Mouse (Mus musculus) CH12.LX (cell line): ENCODE measurements around the gene Iyd. TPM values are rescaled to one million over a fixed set of nuclear protein-coding genes. Genes with fewer than 3 reads are reported as not detected.

Experiments
- DNase-seq: peaks from one replicate; pipeline ENCODE4 v3.0.0-alpha.2; 2013; ENCODE audit errors: extremely low read depth
- H3K27ac ChIP-seq: 2 replicates; pipeline ENCODE4 v1.5.1; 2012; ENCODE audit warnings: low read depth, mild to moderate bottlenecking, control low read depth, moderate library complexity; ENCODE audit not compliant: insufficient read depth
- H3K27me3 ChIP-seq: replicated peaks from 2 replicates; pipeline ENCODE3; 2012; ENCODE audit warnings: inconsistent platforms
- H3K36me3 ChIP-seq, 2 experiments: replicated peaks in 1 of 2; 2 replicates each; pipeline versions ENCODE3 to v1.6.1; 2012; ENCODE audit warnings: inconsistent platforms in 1 of 2, low read length in 1 of 2, mild to moderate bottlenecking in 1 of 2, mixed read lengths in 1 of 2, moderate library complexity in 1 of 2; ENCODE audit not compliant: control insufficient read depth in 1 of 2, insufficient read depth in 1 of 2
- H3K4me1 ChIP-seq, 2 experiments: 2 replicates each; pipeline ENCODE4 v1.6.1; 2012; ENCODE audit warnings: inconsistent platforms in 1 of 2, moderate library complexity in 1 of 2; ENCODE audit not compliant: insufficient read depth in 2 of 2, control insufficient read depth in 1 of 2
- H3K4me2 ChIP-seq: 2 replicates; pipeline ENCODE4 v1.6.1; 2012; ENCODE audit warnings: low read depth, mild to moderate bottlenecking, control low read depth; ENCODE audit not compliant: poor library complexity, insufficient read depth, severe bottlenecking
- H3K4me3 ChIP-seq, 3 experiments: fragments of 150-350 bp in 1 of 3; sonication (generic) in 1 of 3; replicated peaks in 1 of 3; 2 replicates each; pipeline versions ENCODE3 to v1.5.1; 2011 to 2012; ENCODE audit warnings: low read depth in 2 of 3, low read length in 2 of 3, mild to moderate bottlenecking in 2 of 3, moderate library complexity in 2 of 3, control low read depth in 1 of 3, improper control_type of control experiment in 1 of 3, inconsistent platforms in 1 of 3, mixed read lengths in 1 of 3; ENCODE audit not compliant: poor library complexity in 1 of 3
- H3K79me2 ChIP-seq: replicated peaks from 2 replicates; pipeline ENCODE4 v1.6.1; 2012; ENCODE audit warnings: mild to moderate bottlenecking, moderate library complexity; ENCODE audit not compliant: control insufficient read depth, poor library complexity, insufficient read depth, severe bottlenecking; ENCODE audit errors: extremely low read depth
- H3K9ac ChIP-seq: 2 replicates; pipeline ENCODE4 v1.6.1; 2012; ENCODE audit warnings: low read depth, mild to moderate bottlenecking, control low read depth, moderate library complexity; ENCODE audit not compliant: insufficient read depth
- H3K9me3 ChIP-seq: replicated peaks from 2 replicates; pipeline ENCODE3; 2012; ENCODE audit warnings: low read length, inconsistent platforms, mixed read lengths
- BHLHE40 ChIP-seq: IDR thresholded peaks from 2 replicates; pipeline ENCODE4 v1.6.1; 2011; ENCODE audit warnings: mild to moderate bottlenecking, low read depth, low read length, improper control_type of control experiment
- CHD1 ChIP-seq: IDR thresholded peaks from 2 replicates; pipeline ENCODE4 v1.6.1; 2012; ENCODE audit warnings: low read depth, low read length, improper control_type of control experiment, inconsistent platforms
- CTCF ChIP-seq, 2 experiments: IDR thresholded peaks in 1 of 2; conservative IDR thresholded peaks in 1 of 2; 2 replicates each; pipeline ENCODE4 v1.5.1; 2011 to 2012; ENCODE audit warnings: low read depth in 2 of 2, low read length in 2 of 2, improper control_type of control experiment in 1 of 2, inconsistent platforms in 1 of 2, mild to moderate bottlenecking in 1 of 2, moderate library complexity in 1 of 2
- E2F4 ChIP-seq: IDR thresholded peaks from 2 replicates; pipeline ENCODE4 v1.6.1; 2011; ENCODE audit warnings: low read depth, low read length, improper control_type of control experiment; ENCODE audit not compliant: insufficient replicate concordance
- ELF1 ChIP-seq: IDR thresholded peaks from 2 replicates; pipeline ENCODE4 v1.6.1; 2014; ENCODE audit warnings: low read depth, mild to moderate bottlenecking, inconsistent platforms, low read length, improper control_type of control experiment
- ETS1 ChIP-seq: conservative IDR thresholded peaks from 2 replicates; pipeline ENCODE4 v1.6.1; 2012; ENCODE audit warnings: low read depth, mild to moderate bottlenecking, inconsistent platforms, low read length, improper control_type of control experiment, moderate library complexity
- HCFC1 ChIP-seq: IDR thresholded peaks from 2 replicates; pipeline ENCODE4 v1.6.1; 2012; ENCODE audit warnings: low read depth, mild to moderate bottlenecking, inconsistent platforms, low read length, improper control_type of control experiment
- JUN ChIP-seq: IDR thresholded peaks from 2 replicates; pipeline ENCODE4 v1.6.1; 2011; ENCODE audit warnings: low read depth, mild to moderate bottlenecking, low read length, improper control_type of control experiment, moderate library complexity; ENCODE audit not compliant: insufficient read depth
- KAT2A ChIP-seq: IDR thresholded peaks from 2 replicates; pipeline ENCODE4 v1.6.1; 2012; ENCODE audit warnings: low read length, improper control_type of control experiment, inconsistent platforms; ENCODE audit not compliant: insufficient replicate concordance
- MAFK ChIP-seq: IDR thresholded peaks from 2 replicates; pipeline ENCODE4 v1.6.1; 2011; ENCODE audit warnings: low read length, improper control_type of control experiment; ENCODE audit not compliant: insufficient replicate concordance
- MAZ ChIP-seq: IDR thresholded peaks from 2 replicates; pipeline ENCODE4 v1.6.1; 2012; ENCODE audit warnings: low read depth, mild to moderate bottlenecking, inconsistent platforms, low read length, improper control_type of control experiment, moderate library complexity
- MXI1 ChIP-seq: IDR thresholded peaks from 2 replicates; pipeline ENCODE4 v1.6.1; 2011; ENCODE audit warnings: mild to moderate bottlenecking, low read depth, low read length, improper control_type of control experiment
- NELFE ChIP-seq: IDR thresholded peaks from 2 replicates; pipeline ENCODE4 v1.6.1; 2011; ENCODE audit warnings: low read depth, low read length, improper control_type of control experiment
- NRF1 ChIP-seq: IDR thresholded peaks from 2 replicates; pipeline ENCODE4 v1.6.1; 2014; ENCODE audit warnings: low read depth, mild to moderate bottlenecking, inconsistent platforms, low read length, improper control_type of control experiment, moderate library complexity
- POLR2AphosphoS2 ChIP-seq: IDR thresholded peaks from 2 replicates; pipeline ENCODE4 v1.6.1; 2011; ENCODE audit warnings: low read depth, low read length, improper control_type of control experiment
- RAD21 ChIP-seq: IDR thresholded peaks from 2 replicates; pipeline ENCODE4 v1.6.1; 2011; ENCODE audit warnings: low read depth, mild to moderate bottlenecking, low read length, improper control_type of control experiment, moderate library complexity
- RCOR1 ChIP-seq: conservative IDR thresholded peaks from 2 replicates; pipeline ENCODE4 v1.6.1; 2012; ENCODE audit warnings: low read depth, mild to moderate bottlenecking, inconsistent platforms, low read length, improper control_type of control experiment
- SMC3 ChIP-seq: IDR thresholded peaks from 2 replicates; pipeline ENCODE4 v1.6.1; 2011; ENCODE audit warnings: low read depth, low read length, improper control_type of control experiment
- TBP ChIP-seq: conservative IDR thresholded peaks from 2 replicates; pipeline ENCODE4 v1.6.1; 2011; ENCODE audit warnings: low read depth, low read length, improper control_type of control experiment
- TCF12 ChIP-seq: IDR thresholded peaks from 2 replicates; pipeline ENCODE4 v1.6.1; 2014; ENCODE audit warnings: low read depth, mild to moderate bottlenecking, inconsistent platforms, low read length, improper control_type of control experiment
- UBTF ChIP-seq: IDR thresholded peaks from 2 replicates; pipeline ENCODE4 v1.6.1; 2012; ENCODE audit warnings: low read depth, mild to moderate bottlenecking, inconsistent platforms, low read length, improper control_type of control experiment, moderate library complexity
- USF2 ChIP-seq: conservative IDR thresholded peaks from 2 replicates; pipeline ENCODE4 v1.6.1; 2011; ENCODE audit warnings: low read depth, low read length, improper control_type of control experiment
- ZKSCAN1 ChIP-seq: IDR thresholded peaks from 2 replicates; pipeline ENCODE4 v1.6.1; 2012; ENCODE audit warnings: low read depth, inconsistent platforms, low read length, improper control_type of control experiment, borderline replicate concordance
- ZNF384 ChIP-seq: IDR thresholded peaks from 2 replicates; pipeline ENCODE4 v1.6.1; 2012; ENCODE audit warnings: low read depth, low read length, improper control_type of control experiment, inconsistent platforms
- dilution Hi-C: fragments of 300-500 bp; cut with MboI; formaldehyde crosslinking; loops from 2 replicates; pipeline ENCODE4 v1.14.3; 2020; ENCODE audit warnings: low sequenced_read_pairs; ENCODE audit not compliant: extremely low pct_unique_long_range_greater_than_20kb, extremely low pct_ligation_motif_present
- in situ Hi-C: fragments of 300-500 bp; cut with MboI; formaldehyde crosslinking; loops from 3 replicates; pipeline ENCODE4 v1.14.3; 2019; ENCODE audit warnings: low sequenced_read_pairs, low pct_ligation_motif_present, low pct_unique_long_range_greater_than_20kb, mixed read lengths
- polyA plus RNA-seq: library from polyadenylated mRNA; unstranded; fragments of >175 nt; gene quantifications from 2 replicates; pipeline ENCODE4 v1.2.1, GENCODE M21; 2012; ENCODE audit warnings: low read depth; ENCODE audit not compliant: insufficient read length
- total RNA-seq, 2 experiments: library from RNA; depleted of rRNA; stranded (reverse); fragments of 300-350 nt in 1 of 2; fragments of >200 nt in 1 of 2; gene quantifications; 2 replicates each; pipeline ENCODE4 v1.2.3; 2012 to 2014

Gene Iyd
- total and polyA plus RNA-seq, 3 experiments, result not detected

GRCm38 (mm10) chr10:3573905-3574500, 34.0 kb downstream of the Iyd start:
- Histone ChIP-seq H3K9ac (no peak overlapping the region), H3K4me1 (peaks cover 0 to 8% of the 10 kb centered on the region in 2 experiments; a peak in 2 of 4 replicates), H3K36me3 (no peaks in the 10 kb centered on the region), H3K27ac (no peak overlapping the region), H3K4me2 (no peak overlapping the region), H3K9me3 (no peaks in the 10 kb centered on the region), H3K79me2 (no peaks in the 10 kb centered on the region), H3K27me3 (no peaks in the 10 kb centered on the region), H3K4me3 (no peak overlapping the region)
- DNase-seq, result peak; percentile 37
- in situ Hi-C loops, result no loop called here
- TF ChIP-seq RAD21 (peak; percentile 4), UBTF (no peak), NRF1 (no peak), BHLHE40 (no peak), SMC3 (peak; percentile 56), USF2 (no peak), CTCF (conservative IDR thresholded peaks at IDR 0.05 in 1 of 2, IDR thresholded peaks at IDR 0.05 in 1 of 2; ENCODE audit: low read depth in 2 of 2, low read length in 2 of 2) (peak; percentile 20 to 62; a peak in 3 of 4 replicates), MXI1 (no peak)
- dilution Hi-C loops, result no loop called here

GRCm38 (mm10) chr10:3590632-3591031, 50.6 kb downstream of the Iyd start:
- dilution Hi-C loops, result no loop called here
- no peaks in the 10 kb centered on the region for H3K9me3 ChIP-seq
- H3K27me3 ChIP-seq, result no peaks in the 10 kb centered on the region

DNA sequence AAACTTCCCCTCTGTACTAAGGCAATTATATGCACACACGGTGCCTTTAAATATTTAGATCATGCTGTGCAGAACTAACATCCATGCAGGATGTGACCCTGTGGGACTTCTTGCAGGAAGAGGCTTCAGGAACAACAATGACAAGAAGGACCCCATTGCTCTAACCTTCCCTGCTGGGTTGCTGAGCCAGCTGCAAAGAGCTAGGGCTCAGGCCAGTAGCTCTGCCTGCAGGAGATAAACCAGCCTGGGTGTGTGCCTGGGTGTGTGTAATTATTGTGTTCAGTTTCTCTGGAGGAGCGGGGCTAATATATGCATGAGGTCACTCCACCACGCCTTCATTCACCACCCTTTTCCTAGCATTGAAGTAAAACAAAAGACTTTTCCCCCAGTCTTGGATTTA, 51.8 kb downstream of the Iyd start:
- no peak overlapping the region for H3K9ac ChIP-seq
- TF ChIP-seq ZKSCAN1, result no peak
- no peak for TF ChIP-seq E2F4
- TF ChIP-seq CHD1, result no peak
- TF ChIP-seq ZNF384, result no peak
- TF ChIP-seq SMC3, result no peak
- TF ChIP-seq KAT2A, result no peak
- TF ChIP-seq RCOR1, result no peak
- no peak for TF ChIP-seq JUN
- TF ChIP-seq USF2, result no peak
- no peak for TF ChIP-seq TBP
- no peak for TF ChIP-seq ETS1
- no peak for TF ChIP-seq BHLHE40
- TF ChIP-seq, all 38 proteins: peak for 0
- Histone ChIP-seq H3K27me3 (no peaks in the 10 kb centered on the region), H3K4me3 (no peak overlapping the region), H3K79me2 (no peaks in the 10 kb centered on the region), H3K4me1 (no peaks in the 10 kb centered on the region), H3K27ac (no peak overlapping the region), H3K36me3 (no peaks in the 10 kb centered on the region), H3K4me2 (no peak overlapping the region), H3K9me3 (no peaks in the 10 kb centered on the region)
- in situ Hi-C loops, result no loop called here
- DNase-seq, result no peak
- dilution Hi-C loops, result no loop called here

More at GRCm38 (mm10) chr10:3590632-3591031, 50.6 kb downstream of the Iyd start:
- Histone ChIP-seq H3K79me2 (no peaks in the 10 kb centered on the region), H3K4me1 (no peaks in the 10 kb centered on the region), H3K9ac (no peak overlapping the region), H3K27ac (no peak overlapping the region), H3K4me3 (no peak overlapping the region), H3K4me2 (no peak overlapping the region), H3K36me3 (no peaks in the 10 kb centered on the region)
- TF ChIP-seq CTCF (conservative IDR thresholded peaks at IDR 0.05 in 1 of 2, IDR thresholded peaks at IDR 0.05 in 1 of 2; ENCODE audit: low read depth in 2 of 2, low read length in 2 of 2), result no peak
- TF ChIP-seq MXI1, result no peak
- TF ChIP-seq TCF12, result no peak
- TF ChIP-seq RCOR1, result no peak
- TF ChIP-seq HCFC1, result no peak
- no peak for TF ChIP-seq MAZ
- TF ChIP-seq POLR2AphosphoS2, result no peak
- TF ChIP-seq ELF1, result no peak
- no peak for TF ChIP-seq MAFK
- no peak for TF ChIP-seq NELFE
- in situ Hi-C loops, result no loop called here
- no peak for DNase-seq
